Mouse (Mus musculus) lung, postnatal 0 days (tissue): ENCODE results near the gene Efhd1. TPM values are rescaled to one million over a fixed set of nuclear protein-coding genes. Genes with fewer than 3 reads are reported as not detected.
A peak's percentile ranks its signal among the peaks of the same experiment; 100 is the strongest.

Experiments used
- ATAC-seq: fragments of 200-750 bp; cut with Nextera tagmentation; 2 replicates; pipeline ENCODE4 v1.8.0; 2017; ENCODE audit warnings: moderate library complexity
- DNase-seq: peaks from one replicate; pipeline ENCODE4 v3.0.0-alpha.2; 2016; ENCODE audit warnings: low spot score
- H3K27ac ChIP-seq: fragments of 300-500 bp; sonication (generic); 2 replicates; pipeline ENCODE4 v1.5.1; 2014; ENCODE audit warnings: antibody characterized with exemption, mild to moderate bottlenecking, low read length, mixed read lengths
- H3K27me3 ChIP-seq: fragments of 300-500 bp; sonication (generic); replicated peaks from 2 replicates; pipeline ENCODE4 v1.6.1; 2014; ENCODE audit warnings: low read length, mixed read lengths; ENCODE audit not compliant: insufficient read depth
- H3K36me3 ChIP-seq: fragments of 300-500 bp; sonication (generic); 2 replicates; pipeline ENCODE4 v1.6.1; 2014; ENCODE audit warnings: low read length, mixed read lengths; ENCODE audit not compliant: insufficient read depth
- H3K4me1 ChIP-seq: fragments of 300-500 bp; sonication (generic); 2 replicates; pipeline ENCODE4 v1.6.1; 2014; ENCODE audit warnings: antibody characterized with exemption, low read depth, low read length, mixed read lengths; ENCODE audit not compliant: insufficient read depth
- H3K4me2 ChIP-seq: fragments of 300-500 bp; sonication (generic); replicated peaks from 2 replicates; pipeline ENCODE4 v1.6.1; 2014; ENCODE audit warnings: low read depth, mild to moderate bottlenecking, low read length, moderate library complexity, mixed read lengths
- H3K4me3 ChIP-seq: fragments of 300-500 bp; sonication (generic); 2 replicates; pipeline ENCODE4 v1.5.1; 2014; ENCODE audit warnings: low read depth, low read length
- H3K9ac ChIP-seq: fragments of 300-500 bp; sonication (generic); replicated peaks from 2 replicates; pipeline ENCODE4 v1.6.1; 2014; ENCODE audit warnings: low read depth, mild to moderate bottlenecking
- H3K9me3 ChIP-seq: fragments of 300-500 bp; sonication (generic); 2 replicates; pipeline ENCODE4 v1.6.1; 2016; ENCODE audit warnings: low read length, mixed read lengths
- CTCF ChIP-seq: IDR thresholded peaks from 2 replicates; pipeline ENCODE4 v1.5.1; 2016; ENCODE audit warnings: antibody characterized with exemption, mild to moderate bottlenecking
- EP300 ChIP-seq: IDR thresholded peaks from 2 replicates; pipeline ENCODE4 v1.6.1; 2016; ENCODE audit warnings: antibody characterized with exemption, mild to moderate bottlenecking, control low read depth
- WGBS: fragments of 180-500 bp; shearing (Covaris S2); extraction: QIAGEN DNeasy Blood & Tissue Kit; methylation state at CpG from one replicate; pipeline ENCODE4 v1.1.7; 2014; 5-methylcytosine and 5-hydroxymethylcytosine counted together
- polyA plus RNA-seq: library from polyadenylated mRNA; unstranded; fragments of >200 nt; fragmentation: Nextera tagmentation; extraction: Ambion mirVana; gene quantifications from 2 replicates; pipeline ENCODE4 v1.2.1, GENCODE M21; 2015

The Efhd1 gene
- polyA plus RNA-seq, 1 experiment from 2014 or later, result 0.69 TPM

DNA sequence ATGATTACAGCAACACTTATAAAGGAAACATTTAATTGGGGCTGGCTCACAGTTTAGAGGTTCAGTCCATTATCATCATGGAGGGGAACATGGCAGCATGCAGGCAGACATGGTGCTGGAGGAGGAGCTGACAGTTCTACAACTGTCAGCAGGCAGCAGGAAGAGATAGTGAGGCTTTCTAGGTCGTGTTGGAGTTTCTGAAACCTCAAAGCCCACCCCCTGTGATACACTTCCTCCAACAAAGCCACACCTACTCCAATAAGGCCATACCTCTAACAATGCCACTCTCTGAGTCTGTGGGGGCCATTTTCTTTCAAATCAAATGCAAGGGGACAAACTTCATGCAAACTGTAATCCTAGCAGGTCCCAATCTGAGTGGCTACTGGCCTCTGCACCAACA lies 56.9 kb downstream of the Efhd1 start:
- WGBS, result 0% methylated on average over 1 of the region's 1 CpGs

DNA sequence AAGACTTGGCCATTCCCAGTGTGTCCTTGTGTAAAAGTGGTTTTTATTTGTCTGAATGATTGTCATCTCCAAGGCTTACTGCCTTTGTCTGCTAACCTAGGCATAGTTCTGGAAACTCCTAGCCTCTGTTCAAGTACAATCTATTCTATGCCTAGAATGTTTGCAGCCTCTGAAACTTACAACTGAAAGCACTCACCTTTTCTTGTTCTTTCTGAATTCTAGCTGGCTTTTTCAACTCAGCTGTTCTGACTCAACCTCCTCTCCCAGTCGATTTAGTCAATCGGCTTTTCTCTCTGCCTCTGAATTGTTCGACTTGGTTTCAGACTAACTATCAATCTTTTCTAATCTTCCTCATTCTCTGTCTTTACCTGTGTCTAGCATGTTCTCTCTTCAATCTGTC lies 58.6 kb downstream of the Efhd1 start:
- no peak overlapping the region for H3K27ac ChIP-seq
- no peaks in the 10 kb centered on the region for H3K36me3 ChIP-seq
- WGBS, result 91% methylated on average over 3 of the region's 3 CpGs
- no peaks in the 10 kb centered on the region for H3K4me1 ChIP-seq
- H3K9me3 ChIP-seq, result no peaks in the 10 kb centered on the region
- no peak overlapping the region for H3K9ac ChIP-seq
- TF ChIP-seq CTCF, result no peak
- TF ChIP-seq EP300, result no peak
- no peak for DNase-seq
- no peak overlapping the region for H3K4me3 ChIP-seq
- ATAC-seq, result no peak
- no peaks in the 10 kb centered on the region for H3K27me3 ChIP-seq
- no peak overlapping the region for H3K4me2 ChIP-seq

More for the DNA sequence above, 56.9 kb downstream of the Efhd1 start:
- H3K9me3 ChIP-seq, result no peaks in the 10 kb centered on the region
- ATAC-seq (no peak), DNase-seq (no peak)
- no peak overlapping the region for H3K4me2 ChIP-seq
- no peaks in the 10 kb centered on the region for H3K4me1 ChIP-seq
- H3K9ac ChIP-seq, result no peak overlapping the region
- no peak for TF ChIP-seq CTCF
- no peak for TF ChIP-seq EP300
- H3K36me3 ChIP-seq, result no peaks in the 10 kb centered on the region
- no peaks in the 10 kb centered on the region for H3K27me3 ChIP-seq
- H3K27ac ChIP-seq, result no peak overlapping the region
- H3K4me3 ChIP-seq, result no peak overlapping the region

DNA sequence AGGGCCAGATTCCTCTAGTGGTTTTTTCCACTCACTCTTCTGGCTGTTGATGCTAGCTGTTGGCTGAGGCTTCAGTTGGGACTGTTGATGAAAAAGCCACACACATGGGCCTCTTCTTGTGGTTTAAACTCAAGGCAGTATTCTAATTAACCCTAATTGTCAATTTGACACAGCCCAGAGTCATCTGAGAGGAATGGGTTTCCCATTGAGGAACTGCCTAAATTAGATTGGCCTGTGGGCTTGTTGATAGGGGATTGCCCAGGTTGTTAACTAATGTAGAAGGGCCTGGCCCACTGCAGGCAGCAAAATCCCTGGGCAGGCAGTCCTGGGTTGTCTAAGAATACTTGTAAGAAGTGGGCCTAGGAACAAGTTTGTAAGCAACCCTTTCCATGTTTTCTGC lies 60.5 kb downstream of the Efhd1 start:
- 0 out of 2 replicates have a peak, but pooled peaks cover 3% of the 10 kb centered on the region for H3K4me1 ChIP-seq

DNA sequence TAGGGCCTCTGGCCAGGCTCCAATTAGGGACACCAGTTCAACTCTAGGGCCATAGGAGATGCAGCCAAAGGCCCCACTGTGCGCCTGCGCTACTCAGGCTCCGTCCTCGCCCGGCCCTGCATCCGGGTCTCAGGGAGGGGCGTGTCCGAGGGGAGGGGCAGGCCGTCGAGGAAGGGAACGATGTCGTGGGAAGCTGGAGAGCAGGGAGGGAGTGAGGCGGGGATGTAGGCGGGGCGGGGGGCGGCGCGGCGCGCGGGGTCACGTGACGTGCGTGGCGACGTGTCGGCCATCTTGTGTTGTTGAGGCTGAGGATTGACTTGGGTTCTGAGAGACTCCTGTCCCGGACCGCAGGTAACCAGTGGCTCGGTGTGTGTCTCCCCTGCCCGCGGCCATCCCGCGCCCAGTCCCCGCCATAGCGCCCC lies 62.6 kb downstream of the Efhd1 start, which contains the start of gene Gigyf2:
Gene Gigyf2 (plus strand): TSS at position 257 of the 422 bp plus-strand sequence.
- ATAC-seq (peak; percentile 98), DNase-seq (peak; percentile 97)
- H3K4me1 ChIP-seq, result 0 out of 2 replicates have a peak, but pooled peaks cover 3% of the 10 kb centered on the region
- 0% methylated on average over 21 of the region's 36 CpGs for whole genome bisulfite sequencing
- H3K27me3 ChIP-seq, result no peaks in the 10 kb centered on the region
- no peaks in the 10 kb centered on the region for H3K36me3 ChIP-seq
- no peak for TF ChIP-seq CTCF
- TF ChIP-seq EP300, result no peak
- H3K4me2 ChIP-seq, result peak within 1 kb of the TSS; percentile 90
- H3K4me3 ChIP-seq, result peak within 1 kb of the TSS; percentile 98
- peak within 1 kb of the TSS; percentile 91 for H3K27ac ChIP-seq
- H3K9ac ChIP-seq, result peak within 1 kb of the TSS; percentile 94
- no peaks in the 10 kb centered on the region for H3K9me3 ChIP-seq

More for the DNA sequence above, 60.5 kb downstream of the Efhd1 start:
- no peak overlapping the region for H3K27ac ChIP-seq
- H3K9ac ChIP-seq, result no peak overlapping the region
- DNase-seq (no peak), ATAC-seq (no peak)
- H3K4me3 ChIP-seq, result no peak overlapping the region
- H3K9me3 ChIP-seq, result no peaks in the 10 kb centered on the region
- H3K36me3 ChIP-seq, result no peaks in the 10 kb centered on the region
- no peaks in the 10 kb centered on the region for H3K27me3 ChIP-seq
- TF ChIP-seq CTCF (no peak), EP300 (no peak)
- no peak overlapping the region for H3K4me2 ChIP-seq

DNA sequence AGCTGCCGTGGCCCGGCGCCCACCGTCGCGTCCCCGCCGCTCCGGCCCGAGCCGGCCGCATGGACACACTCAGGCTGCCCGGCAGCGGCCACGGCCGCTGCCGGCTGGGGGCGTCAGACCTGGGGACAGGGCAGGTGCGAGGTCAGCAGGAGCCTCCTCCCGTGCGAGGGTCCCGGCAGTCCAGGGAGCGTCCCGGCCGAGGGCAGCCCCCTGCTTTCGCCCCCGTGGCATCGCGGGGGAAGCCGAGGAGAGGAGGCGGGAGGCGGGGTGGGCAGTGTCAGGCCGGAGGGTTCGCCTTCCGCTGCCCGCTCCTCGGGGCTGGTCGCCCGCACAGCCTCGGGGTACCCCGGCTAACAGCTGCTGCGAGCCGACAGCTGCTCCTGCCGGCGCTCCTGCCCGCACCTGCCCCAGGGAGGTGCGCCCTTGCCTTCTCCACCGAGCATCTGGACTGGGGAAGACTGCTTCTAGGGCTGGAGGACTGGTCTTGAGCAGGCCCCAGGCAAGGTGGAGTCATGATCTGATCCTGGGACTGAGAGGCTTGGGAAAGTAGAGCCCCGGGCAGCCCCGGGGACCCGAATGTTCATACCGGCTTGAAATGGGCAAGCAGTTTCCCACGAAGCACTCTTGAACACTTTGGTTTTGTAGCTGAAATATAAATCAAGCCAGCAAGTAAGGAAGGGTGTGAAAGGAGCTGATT lies 63.1 kb downstream of the Efhd1 start:
- Histone ChIP-seq H3K4me1 (0 out of 2 replicates have a peak, but pooled peaks cover 3% of the 10 kb centered on the region), H3K27me3 (no peaks in the 10 kb centered on the region), H3K36me3 (no peaks in the 10 kb centered on the region), H3K9ac (peak overlapping the region; percentile 94), H3K4me2 (peak overlapping the region; percentile 90), H3K9me3 (no peaks in the 10 kb centered on the region), H3K4me3 (peak overlapping the region; percentile 98), H3K27ac (peak overlapping the region; percentile 91)
- TF ChIP-seq CTCF, result peak; percentile 30
- no peak for TF ChIP-seq EP300
- WGBS, result under 1% methylated on average over 34 of the region's 53 CpGs
- DNase-seq, result peak; percentile 62
- peak; percentile 80 for ATAC-seq

DNA sequence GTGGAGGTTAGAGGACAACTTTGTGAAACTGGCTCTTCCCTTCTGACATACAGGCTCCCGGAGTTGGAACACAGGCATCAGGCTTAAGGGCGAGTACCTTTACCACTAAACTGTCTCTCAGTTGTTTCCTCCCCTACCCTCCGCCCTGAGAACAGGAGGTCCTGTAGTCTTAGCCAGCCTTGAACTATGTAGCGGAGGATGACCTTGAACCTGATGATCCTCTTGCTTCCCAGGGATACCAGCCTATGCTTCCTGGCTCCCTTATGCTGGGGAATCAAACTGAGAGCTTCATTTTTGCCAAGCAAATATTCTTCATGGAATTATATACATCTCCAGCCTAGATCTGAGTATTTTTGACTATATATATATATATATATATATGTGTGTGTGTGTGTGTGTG lies 67.6 kb downstream of the Efhd1 start:
- DNase-seq, result no peak
- H3K27me3 ChIP-seq, result no peaks in the 10 kb centered on the region
- H3K4me3 ChIP-seq, result no peak overlapping the region
- TF ChIP-seq CTCF (no peak), EP300 (no peak)
- H3K9me3 ChIP-seq, result no peaks in the 10 kb centered on the region
- no peak for ATAC-seq
- H3K9ac ChIP-seq, result no peak overlapping the region
- no peak overlapping the region for H3K27ac ChIP-seq
- no peak overlapping the region for H3K4me2 ChIP-seq
- 92% methylated on average over 4 of the region's 4 CpGs for WGBS
- H3K4me1 ChIP-seq, result 0 out of 2 replicates have a peak, but pooled peaks cover 3% of the 10 kb centered on the region
- H3K36me3 ChIP-seq, result no peaks in the 10 kb centered on the region
